Mouse (Mus musculus): ENCODE data around the gene Atp2b1. TPM values are rescaled to one million over a fixed set of nuclear protein-coding genes. Genes with fewer than 3 reads are reported as not detected.

Atp2b1 gene
- polyA plus RNA-seq, 1 experiment from 2014 or later: 330 TPM

- H3K36me3 ChIP-seq (ENCODE audit: control insufficient read depth, insufficient read depth, low read length): no peaks in the 10 kb centered on the region
- no peaks in the 10 kb centered on the region for H3K27me3 ChIP-seq (replicated peaks; ENCODE audit: control insufficient read depth, insufficient read depth, low read length)
- no peak overlapping the region for H3K4me2 ChIP-seq (ENCODE audit: low read length)
- no peak overlapping the region for H3K4me3 ChIP-seq (ENCODE audit: low read length)
- no peaks in the 10 kb centered on the region for H3K9me3 ChIP-seq (ENCODE audit: control insufficient read depth, low read length)
- no peak overlapping the region for H3K9ac ChIP-seq (ENCODE audit: low read depth, low read length)
- H3K4me1 ChIP-seq (ENCODE audit: control insufficient read depth, insufficient read depth, low read depth, low read length): peaks cover 3% of the 10 kb centered on the region; the same call in 1 of the 2 replicates
- WGBS: 90% methylated on average over 4 of the region's 4 CpGs
- H3K27ac ChIP-seq (ENCODE audit: low read depth, low read length): no peak overlapping the region
- ATAC-seq: no peak
Measured at GRCm38 (mm10) chr10:98940137-98940536, 25.9 kb downstream of the Atp2b1 start.

- WGBS: 86% methylated on average over 2 of the region's 2 CpGs
- Histone ChIP-seq H3K4me3 (ENCODE audit: low read length) (no peak overlapping the region), H3K9me3 (ENCODE audit: control insufficient read depth, low read length) (no peaks in the 10 kb centered on the region), H3K27ac (ENCODE audit: low read depth, low read length) (no peak overlapping the region), H3K9ac (ENCODE audit: low read depth, low read length) (no peak overlapping the region), H3K27me3 (replicated peaks; ENCODE audit: control insufficient read depth, insufficient read depth, low read length) (no peaks in the 10 kb centered on the region), H3K36me3 (ENCODE audit: control insufficient read depth, insufficient read depth, low read length) (no peaks in the 10 kb centered on the region), H3K4me1 (ENCODE audit: control insufficient read depth, insufficient read depth, low read depth, low read length) (peaks cover 3% of the 10 kb centered on the region; the same call in 1 of the 2 replicates), H3K4me2 (ENCODE audit: low read length) (no peak overlapping the region)
- ATAC-seq: no peak
Measured at GRCm38 (mm10) chr10:98940799-98941198, 26.6 kb downstream of the Atp2b1 start.

- ATAC-seq: no peak
- no peak overlapping the region for H3K9ac ChIP-seq (ENCODE audit: low read depth, low read length)
- H3K27me3 ChIP-seq (replicated peaks; ENCODE audit: control insufficient read depth, insufficient read depth, low read length): no peaks in the 10 kb centered on the region
- no peak overlapping the region for H3K27ac ChIP-seq (ENCODE audit: low read depth, low read length)
- no peak overlapping the region for H3K4me2 ChIP-seq (ENCODE audit: low read length)
- WGBS: 62% methylated on average over 6 of the region's 6 CpGs
- peaks cover 3% of the 10 kb centered on the region; the same call in 1 of the 2 replicates for H3K4me1 ChIP-seq (ENCODE audit: control insufficient read depth, insufficient read depth, low read depth, low read length)
- H3K9me3 ChIP-seq (ENCODE audit: control insufficient read depth, low read length): no peaks in the 10 kb centered on the region
- H3K4me3 ChIP-seq (ENCODE audit: low read length): no peak overlapping the region
- H3K36me3 ChIP-seq (ENCODE audit: control insufficient read depth, insufficient read depth, low read length): no peaks in the 10 kb centered on the region
Measured at GRCm38 (mm10) chr10:98941991-98942390, 27.8 kb downstream of the Atp2b1 start.

GRCm38 (mm10) chr10:98942999-98943398, 28.8 kb downstream of the Atp2b1 start:
- H3K27me3 ChIP-seq (replicated peaks; ENCODE audit: control insufficient read depth, insufficient read depth, low read length): no peaks in the 10 kb centered on the region
- no peak overlapping the region for H3K9ac ChIP-seq (ENCODE audit: low read depth, low read length)
- H3K4me2 ChIP-seq (ENCODE audit: low read length): no peak overlapping the region
- 67% methylated on average over 8 of the region's 8 CpGs for WGBS
- H3K4me1 ChIP-seq (ENCODE audit: control insufficient read depth, insufficient read depth, low read depth, low read length): peaks cover 7% of the 10 kb centered on the region; the same call in 1 of the 2 replicates
- no peaks in the 10 kb centered on the region for H3K36me3 ChIP-seq (ENCODE audit: control insufficient read depth, insufficient read depth, low read length)
- no peak for ATAC-seq
- H3K9me3 ChIP-seq (ENCODE audit: control insufficient read depth, low read length): no peaks in the 10 kb centered on the region
- no peak overlapping the region for H3K4me3 ChIP-seq (ENCODE audit: low read length)
- no peak overlapping the region for H3K27ac ChIP-seq (ENCODE audit: low read depth, low read length)

GRCm38 (mm10) chr10:98943894-98944293, 29.7 kb downstream of the Atp2b1 start:
- Histone ChIP-seq H3K9me3 (ENCODE audit: control insufficient read depth, low read length) (no peaks in the 10 kb centered on the region), H3K36me3 (ENCODE audit: control insufficient read depth, insufficient read depth, low read length) (no peaks in the 10 kb centered on the region), H3K4me2 (ENCODE audit: low read length) (no peak overlapping the region), H3K4me3 (ENCODE audit: low read length) (no peak overlapping the region), H3K9ac (ENCODE audit: low read depth, low read length) (no peak overlapping the region), H3K4me1 (ENCODE audit: control insufficient read depth, insufficient read depth, low read depth, low read length) (peaks cover 7% of the 10 kb centered on the region; the same call in 1 of the 2 replicates), H3K27me3 (replicated peaks; ENCODE audit: control insufficient read depth, insufficient read depth, low read length) (no peaks in the 10 kb centered on the region), H3K27ac (ENCODE audit: low read depth, low read length) (no peak overlapping the region)
- no peak for ATAC-seq
- WGBS: 81% methylated on average over 8 of the region's 8 CpGs

GRCm38 (mm10) chr10:98946031-98946791, 32.0 kb downstream of the Atp2b1 start:
- H3K9me3 ChIP-seq (ENCODE audit: control insufficient read depth, low read length): no peaks in the 10 kb centered on the region
- no peak overlapping the region for H3K4me3 ChIP-seq (ENCODE audit: low read length)
- no peaks in the 10 kb centered on the region for H3K27me3 ChIP-seq (replicated peaks; ENCODE audit: control insufficient read depth, insufficient read depth, low read length)
- H3K36me3 ChIP-seq (ENCODE audit: control insufficient read depth, insufficient read depth, low read length): no peaks in the 10 kb centered on the region
- H3K9ac ChIP-seq (ENCODE audit: low read depth, low read length): no peak overlapping the region
- 56% methylated on average over 9 of the region's 9 CpGs for WGBS
- 0 out of 2 replicates have a peak, but pooled peaks have one; percentile 18 for ATAC-seq
- no peak overlapping the region for H3K27ac ChIP-seq (ENCODE audit: low read depth, low read length)
- H3K4me1 ChIP-seq (ENCODE audit: control insufficient read depth, insufficient read depth, low read depth, low read length): peaks cover 9% of the 10 kb centered on the region; the same call in 1 of the 2 replicates
- no peak overlapping the region for H3K4me2 ChIP-seq (ENCODE audit: low read length)

GRCm38 (mm10) chr10:98947206-98947605, 33.0 kb downstream of the Atp2b1 start:
- H3K4me2 ChIP-seq (ENCODE audit: low read length): no peak overlapping the region
- no peak overlapping the region for H3K4me3 ChIP-seq (ENCODE audit: low read length)
- H3K36me3 ChIP-seq (ENCODE audit: control insufficient read depth, insufficient read depth, low read length): no peaks in the 10 kb centered on the region
- WGBS: 46% methylated on average over 2 of the region's 2 CpGs
- H3K27me3 ChIP-seq (replicated peaks; ENCODE audit: control insufficient read depth, insufficient read depth, low read length): no peaks in the 10 kb centered on the region
- no peaks in the 10 kb centered on the region for H3K9me3 ChIP-seq (ENCODE audit: control insufficient read depth, low read length)
- ATAC-seq: no peak
- H3K27ac ChIP-seq (ENCODE audit: low read depth, low read length): no peak overlapping the region
- H3K4me1 ChIP-seq (ENCODE audit: control insufficient read depth, insufficient read depth, low read depth, low read length): peaks cover 9% of the 10 kb centered on the region; the same call in 1 of the 2 replicates
- no peak overlapping the region for H3K9ac ChIP-seq (ENCODE audit: low read depth, low read length)

GRCm38 (mm10) chr10:98948096-98948495, 33.9 kb downstream of the Atp2b1 start:
- H3K4me3 ChIP-seq (ENCODE audit: low read length): no peak overlapping the region
- no peak overlapping the region for H3K4me2 ChIP-seq (ENCODE audit: low read length)
- no peaks in the 10 kb centered on the region for H3K9me3 ChIP-seq (ENCODE audit: control insufficient read depth, low read length)
- ATAC-seq: 0 out of 2 replicates have a peak, but pooled peaks have one; percentile 24
- H3K9ac ChIP-seq (ENCODE audit: low read depth, low read length): no peak overlapping the region
- peaks cover 6% of the 10 kb centered on the region; the same call in 1 of the 2 replicates for H3K4me1 ChIP-seq (ENCODE audit: control insufficient read depth, insufficient read depth, low read depth, low read length)
- no peaks in the 10 kb centered on the region for H3K27me3 ChIP-seq (replicated peaks; ENCODE audit: control insufficient read depth, insufficient read depth, low read length)
- no peak overlapping the region for H3K27ac ChIP-seq (ENCODE audit: low read depth, low read length)
- H3K36me3 ChIP-seq (ENCODE audit: control insufficient read depth, insufficient read depth, low read length): no peaks in the 10 kb centered on the region
- WGBS: 65% methylated on average over 5 of the region's 5 CpGs

GRCm38 (mm10) chr10:98949750-98950149, 35.5 kb downstream of the Atp2b1 start:
- Histone ChIP-seq H3K4me1 (ENCODE audit: control insufficient read depth, insufficient read depth, low read depth, low read length) (peaks cover 6% of the 10 kb centered on the region; the same call in 1 of the 2 replicates), H3K4me3 (ENCODE audit: low read length) (no peak overlapping the region), H3K36me3 (ENCODE audit: control insufficient read depth, insufficient read depth, low read length) (no peaks in the 10 kb centered on the region), H3K27ac (ENCODE audit: low read depth, low read length) (no peak overlapping the region), H3K4me2 (ENCODE audit: low read length) (no peak overlapping the region), H3K9me3 (ENCODE audit: control insufficient read depth, low read length) (no peaks in the 10 kb centered on the region), H3K9ac (ENCODE audit: low read depth, low read length) (no peak overlapping the region), H3K27me3 (replicated peaks; ENCODE audit: control insufficient read depth, insufficient read depth, low read length) (no peaks in the 10 kb centered on the region)
- ATAC-seq: no peak
- WGBS: 91% methylated on average over 1 of the region's 1 CpGs
